Mouse (Mus musculus): ENCODE results near the gene Itprid1. TPM values are rescaled to one million over a fixed set of nuclear protein-coding genes. Genes with fewer than 3 reads are reported as not detected.

Itprid1 gene
- polyA plus RNA-seq, 1 experiment from 2014 or later, result not detected

GRCm38 (mm10) chr6:55805291-55806137, 31.2 kb upstream of the Itprid1 start:
- H3K9ac ChIP-seq (replicated peaks; ENCODE audit: low read length), result no peak overlapping the region
- DNase-seq, result no peak
- no peak overlapping the region for H3K4me2 ChIP-seq (ENCODE audit: low read length)
- H3K4me1 ChIP-seq (ENCODE audit: control insufficient read depth, insufficient read depth, low read length), result no peaks in the 10 kb centered on the region; the same call in 1 of the 2 replicates
- no peak for ATAC-seq (ENCODE audit: low FRiP score, low TSS enrichment)
- no peak overlapping the region for H3K4me3 ChIP-seq (replicated peaks; ENCODE audit: low read depth, low read length)
- 81% methylated on average over 9 of the region's 9 CpGs for WGBS
- no peaks in the 10 kb centered on the region for H3K9me3 ChIP-seq (ENCODE audit: control insufficient read depth, low read length)
- no peak overlapping the region for H3K27ac ChIP-seq (replicated peaks; ENCODE audit: low read depth, low read length)
- no peaks in the 10 kb centered on the region for H3K36me3 ChIP-seq (ENCODE audit: control insufficient read depth, insufficient read depth, low read length)
- H3K27me3 ChIP-seq (ENCODE audit: control insufficient read depth, insufficient read depth, low read length), result no peaks in the 10 kb centered on the region

- H3K36me3 ChIP-seq (ENCODE audit: control insufficient read depth, insufficient read depth, low read length), result no peaks in the 10 kb centered on the region
- H3K9me3 ChIP-seq (ENCODE audit: control insufficient read depth, low read length), result no peaks in the 10 kb centered on the region
- H3K27ac ChIP-seq (replicated peaks; ENCODE audit: low read depth, low read length), result no peak overlapping the region
- ATAC-seq (ENCODE audit: low FRiP score, low TSS enrichment) (no peak), DNase-seq (no peak)
- WGBS, result 90% methylated on average over 2 of the region's 2 CpGs
- H3K4me1 ChIP-seq (ENCODE audit: control insufficient read depth, insufficient read depth, low read length), result no peaks in the 10 kb centered on the region; the same call in 1 of the 2 replicates
- H3K27me3 ChIP-seq (ENCODE audit: control insufficient read depth, insufficient read depth, low read length), result no peaks in the 10 kb centered on the region
- H3K9ac ChIP-seq (replicated peaks; ENCODE audit: low read length), result no peak overlapping the region
- no peak overlapping the region for H3K4me2 ChIP-seq (ENCODE audit: low read length)
- no peak overlapping the region for H3K4me3 ChIP-seq (replicated peaks; ENCODE audit: low read depth, low read length)
Measured at GRCm38 (mm10) chr6:55806537-55806936, 30.2 kb upstream of the Itprid1 start.

DNA sequence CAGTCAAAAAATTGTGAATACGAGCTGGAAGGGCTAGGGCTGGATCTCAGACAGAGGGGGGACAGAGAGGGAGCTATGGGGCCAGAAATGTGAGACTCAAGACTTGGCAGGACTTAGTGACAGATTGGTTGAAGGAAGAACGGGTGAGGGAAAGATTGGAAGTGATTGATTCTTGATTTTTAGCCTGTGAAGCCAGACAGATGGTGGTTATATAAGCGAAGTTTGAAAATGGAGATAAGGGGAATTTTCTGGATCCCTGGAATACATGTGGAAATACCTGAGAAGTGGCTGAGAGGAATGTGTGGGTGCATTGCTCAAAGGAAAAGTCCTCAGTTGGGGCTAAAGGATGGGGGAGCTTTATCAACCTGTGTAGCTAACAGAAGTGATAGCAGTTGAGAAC, 28.0 kb upstream of the Itprid1 start:
- ATAC-seq (ENCODE audit: low FRiP score, low TSS enrichment) (no peak), DNase-seq (no peak)
- Histone ChIP-seq H3K4me2 (ENCODE audit: low read length) (no peak overlapping the region), H3K36me3 (ENCODE audit: control insufficient read depth, insufficient read depth, low read length) (no peaks in the 10 kb centered on the region), H3K27me3 (ENCODE audit: control insufficient read depth, insufficient read depth, low read length) (no peaks in the 10 kb centered on the region), H3K9ac (replicated peaks; ENCODE audit: low read length) (no peak overlapping the region), H3K27ac (replicated peaks; ENCODE audit: low read depth, low read length) (no peak overlapping the region), H3K4me3 (replicated peaks; ENCODE audit: low read depth, low read length) (no peak overlapping the region), H3K4me1 (ENCODE audit: control insufficient read depth, insufficient read depth, low read length) (no peaks in the 10 kb centered on the region; the same call in 1 of the 2 replicates), H3K9me3 (ENCODE audit: control insufficient read depth, low read length) (no peaks in the 10 kb centered on the region)
- WGBS, result 83% methylated on average over 3 of the region's 3 CpGs

DNA sequence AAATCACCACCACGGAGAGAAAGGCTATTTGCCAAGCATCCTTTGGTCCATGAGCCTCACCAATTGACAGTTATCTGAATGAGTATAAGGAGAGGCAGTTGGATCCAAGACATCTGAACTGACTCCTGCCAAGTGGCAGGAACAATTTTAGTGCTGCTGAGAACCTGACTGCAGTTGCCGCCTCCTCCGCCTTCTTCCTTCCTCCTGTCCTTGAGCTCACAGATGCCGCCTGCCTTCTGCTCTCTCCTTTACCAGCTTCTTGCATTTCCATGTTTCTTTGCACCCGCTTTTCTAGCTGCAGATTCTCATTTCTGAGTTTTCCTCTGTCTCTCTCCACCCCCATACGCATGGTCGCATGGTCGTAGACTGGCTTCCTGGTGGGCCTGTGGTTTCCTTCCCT, 25.5 kb upstream of the Itprid1 start:
- no peak overlapping the region for H3K4me3 ChIP-seq (replicated peaks; ENCODE audit: low read depth, low read length)
- no peaks in the 10 kb centered on the region for H3K27me3 ChIP-seq (ENCODE audit: control insufficient read depth, insufficient read depth, low read length)
- H3K36me3 ChIP-seq (ENCODE audit: control insufficient read depth, insufficient read depth, low read length), result no peaks in the 10 kb centered on the region
- no peak overlapping the region for H3K4me2 ChIP-seq (ENCODE audit: low read length)
- no peak overlapping the region for H3K27ac ChIP-seq (replicated peaks; ENCODE audit: low read depth, low read length)
- no peak overlapping the region for H3K9ac ChIP-seq (replicated peaks; ENCODE audit: low read length)
- no peaks in the 10 kb centered on the region for H3K9me3 ChIP-seq (ENCODE audit: control insufficient read depth, low read length)
- ATAC-seq (ENCODE audit: low FRiP score, low TSS enrichment), result no peak
- no peaks in the 10 kb centered on the region for H3K4me1 ChIP-seq (ENCODE audit: control insufficient read depth, insufficient read depth, low read length)
- 92% methylated on average over 8 of the region's 8 CpGs for WGBS
- DNase-seq, result no peak

DNA sequence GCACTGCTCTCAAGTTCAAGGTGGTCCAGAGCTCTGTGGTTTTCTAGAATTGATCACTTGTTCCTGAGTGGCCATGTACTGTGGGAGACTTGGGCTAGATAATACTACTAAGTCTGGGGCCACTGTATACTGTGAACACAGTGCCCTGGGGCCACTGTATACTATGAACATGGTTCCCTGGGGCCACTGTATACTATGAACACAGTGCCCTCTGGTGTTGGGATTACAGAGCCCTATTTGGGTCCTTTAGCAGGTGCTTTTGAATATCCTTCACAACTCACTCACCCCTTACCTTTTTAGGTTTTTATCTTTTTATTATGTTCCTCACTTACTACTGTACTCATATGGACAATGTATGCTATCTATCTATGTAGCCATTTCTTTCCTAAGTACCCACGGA, 24.3 kb upstream of the Itprid1 start:
- 63% methylated on average over 1 of the region's 1 CpGs for WGBS
- ATAC-seq (ENCODE audit: low FRiP score, low TSS enrichment), result no peak; the same call in 1 of the 2 replicates

DNA sequence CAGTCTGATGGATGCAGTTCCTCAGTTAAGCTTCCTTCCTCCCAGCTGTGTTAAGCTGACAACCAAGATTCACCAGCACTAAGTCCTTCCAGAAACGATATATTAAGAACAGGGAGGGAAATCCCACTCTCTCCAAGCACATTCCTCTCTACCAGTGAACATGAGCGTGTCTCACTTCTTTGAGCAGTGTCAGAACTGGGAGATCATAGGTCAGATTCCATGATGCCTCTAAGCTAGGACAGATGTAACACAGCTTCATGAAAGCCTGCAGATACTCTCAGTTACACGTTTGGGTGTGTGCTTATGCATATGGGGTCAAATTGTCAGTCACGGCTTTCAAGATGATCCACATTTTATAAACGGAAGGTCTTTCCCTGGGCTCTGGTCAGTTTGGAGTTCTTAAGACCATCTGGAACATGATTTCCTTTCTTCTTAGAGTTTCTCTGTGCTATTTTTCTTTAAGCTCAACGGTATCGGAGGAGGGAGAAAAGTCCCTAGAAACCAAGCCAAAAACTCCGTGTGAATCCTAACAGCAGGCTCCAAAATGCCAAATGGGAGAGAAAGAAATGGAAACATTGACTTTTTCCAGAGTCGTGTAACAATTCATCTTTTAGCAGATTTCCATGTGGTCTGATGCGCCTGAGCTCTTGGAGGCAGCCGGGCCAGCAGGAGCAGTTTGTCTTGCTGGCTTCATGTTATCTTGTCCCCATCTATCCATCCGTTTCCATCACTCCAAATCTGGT, 22.3 kb upstream of the Itprid1 start:
- no peaks in the 10 kb centered on the region for H3K4me1 ChIP-seq (ENCODE audit: control insufficient read depth, insufficient read depth, low read length)
- no peak overlapping the region for H3K4me2 ChIP-seq (ENCODE audit: low read length)
- no peaks in the 10 kb centered on the region for H3K9me3 ChIP-seq (ENCODE audit: control insufficient read depth, low read length)
- no peak for DNase-seq
- H3K27ac ChIP-seq (replicated peaks; ENCODE audit: low read depth, low read length), result no peak overlapping the region
- H3K9ac ChIP-seq (replicated peaks; ENCODE audit: low read length), result no peak overlapping the region
- WGBS, result 75% methylated on average over 12 of the region's 12 CpGs
- H3K36me3 ChIP-seq (ENCODE audit: control insufficient read depth, insufficient read depth, low read length), result no peaks in the 10 kb centered on the region
- H3K4me3 ChIP-seq (replicated peaks; ENCODE audit: low read depth, low read length), result no peak overlapping the region
- H3K27me3 ChIP-seq (ENCODE audit: control insufficient read depth, insufficient read depth, low read length), result no peaks in the 10 kb centered on the region
- no peak for ATAC-seq (ENCODE audit: low FRiP score, low TSS enrichment)

More for the DNA sequence above, 24.3 kb upstream of the Itprid1 start:
- no peak overlapping the region for H3K4me2 ChIP-seq (ENCODE audit: low read length)
- no peaks in the 10 kb centered on the region for H3K36me3 ChIP-seq (ENCODE audit: control insufficient read depth, insufficient read depth, low read length)
- H3K9me3 ChIP-seq (ENCODE audit: control insufficient read depth, low read length), result no peaks in the 10 kb centered on the region
- H3K4me1 ChIP-seq (ENCODE audit: control insufficient read depth, insufficient read depth, low read length), result no peaks in the 10 kb centered on the region
- H3K27me3 ChIP-seq (ENCODE audit: control insufficient read depth, insufficient read depth, low read length), result no peaks in the 10 kb centered on the region
- no peak for DNase-seq
- H3K27ac ChIP-seq (replicated peaks; ENCODE audit: low read depth, low read length), result no peak overlapping the region
- no peak overlapping the region for H3K4me3 ChIP-seq (replicated peaks; ENCODE audit: low read depth, low read length)
- H3K9ac ChIP-seq (replicated peaks; ENCODE audit: low read length), result no peak overlapping the region

- no peaks in the 10 kb centered on the region for H3K36me3 ChIP-seq (ENCODE audit: control insufficient read depth, insufficient read depth, low read length)
- ATAC-seq (ENCODE audit: low FRiP score, low TSS enrichment), result no peak
- no peaks in the 10 kb centered on the region for H3K4me1 ChIP-seq (ENCODE audit: control insufficient read depth, insufficient read depth, low read length)
- no peak overlapping the region for H3K4me2 ChIP-seq (ENCODE audit: low read length)
- H3K9ac ChIP-seq (replicated peaks; ENCODE audit: low read length), result no peak overlapping the region
- 87% methylated on average over 5 of the region's 5 CpGs for WGBS
- no peaks in the 10 kb centered on the region for H3K27me3 ChIP-seq (ENCODE audit: control insufficient read depth, insufficient read depth, low read length)
- no peak overlapping the region for H3K4me3 ChIP-seq (replicated peaks; ENCODE audit: low read depth, low read length)
- DNase-seq, result no peak
- H3K9me3 ChIP-seq (ENCODE audit: control insufficient read depth, low read length), result no peaks in the 10 kb centered on the region
- H3K27ac ChIP-seq (replicated peaks; ENCODE audit: low read depth, low read length), result no peak overlapping the region
Measured at GRCm38 (mm10) chr6:55816911-55817310, 19.8 kb upstream of the Itprid1 start.

DNA sequence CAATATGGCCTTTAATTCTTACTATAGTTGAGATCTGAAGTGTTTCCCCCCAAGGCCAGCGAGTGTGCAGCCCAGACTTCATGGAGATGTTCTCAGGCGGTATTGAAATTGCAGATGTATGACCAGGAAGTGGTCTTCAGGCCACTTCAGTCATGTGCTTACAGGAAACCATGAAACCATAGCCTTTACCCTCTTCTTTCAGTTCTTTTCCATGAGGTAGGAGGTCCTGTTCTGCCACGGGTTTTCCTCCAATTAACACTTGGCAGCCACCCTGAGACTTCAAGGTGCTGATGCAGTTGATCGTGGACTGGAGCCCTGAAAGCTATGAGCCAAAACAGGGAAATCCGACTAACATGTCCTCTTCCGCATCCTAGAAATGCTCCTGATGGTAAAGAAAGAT, 7.0 kb upstream of the Itprid1 start:
- H3K4me3 ChIP-seq (replicated peaks; ENCODE audit: low read depth, low read length), result no peak overlapping the region
- no peak overlapping the region for H3K27ac ChIP-seq (replicated peaks; ENCODE audit: low read depth, low read length)
- no peak overlapping the region for H3K4me2 ChIP-seq (ENCODE audit: low read length)
- H3K27me3 ChIP-seq (ENCODE audit: control insufficient read depth, insufficient read depth, low read length), result no peaks in the 10 kb centered on the region
- H3K4me1 ChIP-seq (ENCODE audit: control insufficient read depth, insufficient read depth, low read length), result no peaks in the 10 kb centered on the region
- no peaks in the 10 kb centered on the region for H3K9me3 ChIP-seq (ENCODE audit: control insufficient read depth, low read length)
- WGBS, result 90% methylated on average over 6 of the region's 6 CpGs
- no peak for ATAC-seq (ENCODE audit: low FRiP score, low TSS enrichment)
- no peak for DNase-seq
- no peak overlapping the region for H3K9ac ChIP-seq (replicated peaks; ENCODE audit: low read length)
- no peaks in the 10 kb centered on the region for H3K36me3 ChIP-seq (ENCODE audit: control insufficient read depth, insufficient read depth, low read length)

GRCm38 (mm10) chr6:55852589-55852988, 15.9 kb downstream of the Itprid1 start:
- DNase-seq (peak; percentile 8), ATAC-seq (ENCODE audit: low FRiP score, low TSS enrichment) (no peak)
- no peak overlapping the region for H3K9ac ChIP-seq (replicated peaks; ENCODE audit: low read length)
- H3K36me3 ChIP-seq (ENCODE audit: control insufficient read depth, insufficient read depth, low read length), result no peaks in the 10 kb centered on the region
- H3K27ac ChIP-seq (replicated peaks; ENCODE audit: low read depth, low read length), result no peak overlapping the region
- no peak overlapping the region for H3K4me2 ChIP-seq (ENCODE audit: low read length)
- H3K27me3 ChIP-seq (ENCODE audit: control insufficient read depth, insufficient read depth, low read length), result no peaks in the 10 kb centered on the region
- H3K9me3 ChIP-seq (ENCODE audit: control insufficient read depth, low read length), result no peaks in the 10 kb centered on the region
- no peaks in the 10 kb centered on the region for H3K4me1 ChIP-seq (ENCODE audit: control insufficient read depth, insufficient read depth, low read length)
- no peak overlapping the region for H3K4me3 ChIP-seq (replicated peaks; ENCODE audit: low read depth, low read length)
